Mouse (Mus musculus): ENCODE results near the gene Xkr7.

The Xkr7 gene

GRCm38 (mm10) chr2:153031126-153032082 is at the start of gene Xkr7:
TSS of gene Xkr7 (plus strand) at chr2:153031852.
- DNase-seq: no peak

DNA sequence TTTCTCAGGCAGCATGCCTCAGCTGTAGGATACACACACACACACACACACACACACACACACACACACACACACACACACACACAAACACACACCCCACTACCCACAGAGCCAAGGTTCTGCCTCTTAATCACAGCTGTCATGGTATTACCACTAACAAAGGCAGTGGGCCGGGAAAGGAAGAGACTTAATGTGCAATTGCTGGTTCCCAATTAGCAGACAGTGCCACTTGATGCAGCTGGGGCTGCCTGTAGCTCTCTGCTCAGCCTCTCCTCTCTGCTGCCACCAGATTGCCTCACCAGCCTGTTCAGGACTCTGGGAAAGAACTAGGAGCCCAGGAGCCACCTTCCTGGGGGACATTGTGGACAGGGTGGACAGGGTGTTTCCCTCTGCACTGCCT is 46.1 kb upstream of the Xkr7 start:
- no peak for DNase-seq

- no peak for DNase-seq
These were observed 40.1 kb upstream of the Xkr7 start for GRCm38 (mm10) chr2:152991529-152991928.

DNA sequence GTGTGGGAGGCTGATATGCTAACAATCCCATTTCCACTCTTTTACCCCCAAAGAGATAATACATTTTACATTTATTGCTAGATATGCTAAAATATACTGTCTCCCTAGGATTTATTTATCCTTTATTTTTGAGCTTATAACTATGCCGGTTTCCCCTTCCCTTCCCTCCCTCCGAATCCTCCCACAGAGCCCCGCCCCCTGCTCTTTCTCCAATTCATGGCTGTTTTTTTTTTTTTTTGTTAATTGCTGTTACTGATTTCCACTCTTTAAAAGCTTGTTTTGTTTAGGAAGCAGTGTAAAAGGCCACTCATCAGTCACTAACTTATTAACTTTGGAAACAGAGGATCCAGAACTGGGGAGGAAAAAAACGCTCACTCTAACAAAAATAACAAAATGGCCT is 34.6 kb upstream of the Xkr7 start:
- DNase-seq: no peak

- peak; percentile 21 for DNase-seq
These were observed 29.0 kb upstream of the Xkr7 start for GRCm38 (mm10) chr2:153002492-153003248.

DNA sequence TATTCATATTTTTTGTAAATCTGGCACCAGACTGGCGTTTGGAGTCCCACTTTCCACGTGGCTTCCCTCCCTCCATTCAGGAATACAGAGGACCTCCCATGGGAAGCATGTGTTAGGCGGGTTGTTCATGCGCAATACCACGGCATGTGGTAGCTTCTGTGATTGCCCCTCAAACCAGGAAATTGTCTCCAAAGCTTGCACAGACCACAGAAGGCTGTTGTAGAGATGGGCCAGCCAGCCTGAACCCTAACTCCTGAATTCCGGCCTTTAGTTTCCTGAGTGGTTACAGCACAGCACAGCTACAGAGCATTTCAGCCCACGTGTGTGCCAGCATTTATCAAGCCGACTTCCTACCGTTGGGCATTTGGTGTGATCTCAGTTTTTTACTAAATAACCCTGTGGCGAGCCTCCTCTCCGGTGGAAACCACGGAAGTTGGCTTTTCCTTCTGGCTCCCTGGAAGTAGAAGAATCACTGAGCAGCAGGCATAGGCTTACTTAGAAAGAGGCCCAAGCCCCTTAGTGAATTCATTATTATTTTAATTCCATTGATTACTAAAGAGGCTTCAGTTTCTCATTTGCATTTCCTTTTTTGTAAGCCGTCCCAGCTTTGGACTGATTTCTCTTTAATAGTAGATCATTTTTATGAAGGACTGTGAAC is 27.8 kb upstream of the Xkr7 start:
- no peak for DNase-seq

- DNase-seq: no peak
These were observed 25.7 kb upstream of the Xkr7 start for GRCm38 (mm10) chr2:153005981-153006380.

DNA sequence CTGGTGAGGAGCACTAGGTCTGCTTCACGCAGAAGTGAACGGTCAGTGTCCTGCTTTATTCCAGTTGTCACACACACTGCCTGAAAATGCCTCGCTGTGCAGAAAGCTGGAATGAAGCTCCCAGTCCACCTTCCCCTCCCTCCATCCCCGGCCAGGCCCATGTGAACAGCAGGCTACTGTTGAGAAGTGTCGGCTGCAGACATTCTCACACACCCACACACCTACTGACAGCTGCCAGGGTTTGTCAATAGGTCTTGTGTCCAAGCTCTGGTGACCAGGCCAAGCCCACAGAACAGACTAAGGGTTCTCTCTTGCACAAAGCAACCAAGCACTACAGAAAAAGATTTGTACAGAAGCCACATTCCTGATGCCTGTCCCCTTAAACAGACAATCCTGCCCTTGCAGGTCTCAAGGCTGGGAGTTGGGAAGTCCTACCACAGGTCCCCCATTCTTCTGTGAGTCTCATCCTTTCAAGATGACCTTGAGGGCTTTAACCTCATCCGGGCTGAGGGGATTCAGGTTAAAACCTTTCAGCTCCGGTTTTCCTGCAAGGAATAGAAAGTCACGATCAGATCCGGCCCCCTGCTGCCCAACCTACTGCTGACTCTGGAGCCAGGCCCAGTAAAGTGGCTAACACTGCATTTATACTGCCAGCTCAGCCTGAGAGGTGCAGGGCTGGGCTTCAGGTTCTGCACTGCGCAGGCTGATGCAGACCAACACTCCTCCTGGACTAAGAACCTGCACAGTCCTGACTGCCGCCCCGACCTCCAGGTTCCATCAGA is 22.3 kb upstream of the Xkr7 start:
- DNase-seq: no peak

- DNase-seq: no peak
These were observed 17.7 kb upstream of the Xkr7 start for GRCm38 (mm10) chr2:153013724-153014515.

- DNase-seq: peak; percentile 95
These were observed 16.7 kb upstream of the Xkr7 start, which contains the start of gene Pdrg1 for GRCm38 (mm10) chr2:153014758-153015593. TSS of gene Pdrg1 (minus strand) at chr2:153015427.

DNA sequence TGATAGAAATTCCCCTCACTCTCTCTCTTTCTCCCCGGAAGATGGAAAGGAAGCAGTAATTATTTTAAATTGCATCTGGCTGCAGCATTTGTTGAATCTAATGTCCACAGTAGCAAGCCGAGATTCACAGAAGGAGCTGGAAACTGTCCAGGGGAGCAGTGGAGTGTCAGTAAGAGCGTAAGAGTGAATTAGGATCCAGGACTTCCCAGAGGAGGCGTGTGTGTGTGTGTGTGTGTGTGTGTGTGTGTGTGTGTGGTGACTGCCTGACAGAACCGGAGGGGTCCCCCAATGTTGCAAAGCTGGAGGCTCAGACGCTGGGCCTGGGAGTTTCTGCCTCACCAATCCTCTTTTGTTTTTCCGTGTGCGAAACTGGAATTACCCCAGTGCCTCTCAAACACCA is 15.8 kb upstream of the Xkr7 start:
- no peak for DNase-seq

- no peak for DNase-seq
These were observed 14.9 kb upstream of the Xkr7 start for GRCm38 (mm10) chr2:153016786-153017185.

DNA sequence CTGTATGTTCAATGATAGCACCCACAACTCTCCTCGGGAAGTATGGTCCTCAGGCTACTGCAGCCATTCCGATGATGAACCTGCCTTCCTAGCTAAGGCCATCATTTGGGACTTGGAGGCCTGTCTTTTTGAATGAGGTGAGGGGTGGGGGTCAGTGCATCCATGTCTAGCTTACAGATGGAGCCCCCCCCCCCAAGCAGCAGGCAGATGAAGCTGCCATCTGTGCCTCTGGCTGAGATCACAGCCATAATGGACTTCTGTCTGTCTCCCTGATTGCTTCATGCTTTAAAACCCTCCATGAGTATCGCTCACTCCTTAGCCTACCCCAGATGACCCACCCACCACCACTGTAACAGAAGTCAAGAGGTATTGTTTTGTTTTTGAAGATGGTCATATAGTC is 12.3 kb upstream of the Xkr7 start:
- no peak for DNase-seq

- DNase-seq: no peak
These were observed 10.5 kb upstream of the Xkr7 start for GRCm38 (mm10) chr2:153021163-153021562.

DNA sequence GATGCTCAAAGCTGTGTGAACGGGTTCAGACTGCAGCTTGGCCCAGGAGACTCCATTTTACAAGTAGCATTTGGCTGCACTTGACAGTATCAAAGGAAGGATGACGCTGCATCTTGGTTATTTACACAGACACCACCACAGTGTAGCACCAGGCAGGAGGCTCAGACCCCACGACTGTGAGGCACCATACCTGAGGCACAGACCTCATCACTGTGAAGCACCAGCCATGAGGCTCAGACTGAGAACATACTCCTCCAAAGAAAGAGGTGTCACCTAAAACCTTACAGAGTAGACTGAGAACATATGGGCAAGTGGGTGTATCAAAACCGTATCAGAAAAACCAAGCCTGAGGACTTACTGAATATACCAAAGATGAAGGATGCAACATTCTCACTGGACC is 8.8 kb upstream of the Xkr7 start:
- no peak for DNase-seq

DNA sequence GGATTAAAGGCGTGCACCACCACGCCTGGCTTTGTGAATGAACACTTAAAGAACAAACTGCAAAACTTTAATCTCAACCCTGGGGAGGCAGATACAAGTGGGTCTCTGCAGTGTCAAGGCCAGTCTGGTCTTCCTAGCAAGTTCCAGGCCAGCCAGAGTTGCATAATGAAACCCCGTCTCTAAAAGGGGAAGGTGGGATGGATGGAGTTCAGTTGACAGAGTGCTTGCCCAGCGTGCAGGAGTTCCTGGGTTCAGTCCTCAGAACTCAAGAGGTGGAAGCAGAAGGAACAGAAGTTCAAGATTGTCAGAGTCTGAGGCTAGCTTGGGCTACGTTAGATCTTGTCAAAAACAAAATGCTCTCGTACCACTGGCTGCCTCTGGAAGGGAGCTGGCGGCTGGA is 5.6 kb upstream of the Xkr7 start:
- DNase-seq: no peak

DNA sequence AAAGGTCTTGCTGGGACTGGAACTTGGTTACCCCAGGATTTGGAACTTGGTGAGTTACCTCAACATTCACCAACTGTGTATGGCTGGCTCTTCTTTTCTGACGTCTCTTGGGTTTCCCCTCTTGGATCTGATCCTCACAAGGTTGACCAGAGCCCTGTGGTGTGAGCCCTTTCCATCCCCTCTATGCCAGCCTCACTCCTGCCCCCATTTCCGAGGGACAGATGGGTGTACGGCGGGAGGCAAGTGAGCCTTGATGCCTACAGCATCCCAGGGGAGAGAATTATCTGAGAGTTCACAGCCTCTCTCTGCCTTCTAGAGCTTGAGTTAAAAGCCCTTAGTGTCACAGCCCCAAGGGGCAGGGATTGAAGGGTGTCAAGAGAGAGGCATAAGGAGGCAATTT is 4.2 kb upstream of the Xkr7 start:
- DNase-seq: no peak

DNA sequence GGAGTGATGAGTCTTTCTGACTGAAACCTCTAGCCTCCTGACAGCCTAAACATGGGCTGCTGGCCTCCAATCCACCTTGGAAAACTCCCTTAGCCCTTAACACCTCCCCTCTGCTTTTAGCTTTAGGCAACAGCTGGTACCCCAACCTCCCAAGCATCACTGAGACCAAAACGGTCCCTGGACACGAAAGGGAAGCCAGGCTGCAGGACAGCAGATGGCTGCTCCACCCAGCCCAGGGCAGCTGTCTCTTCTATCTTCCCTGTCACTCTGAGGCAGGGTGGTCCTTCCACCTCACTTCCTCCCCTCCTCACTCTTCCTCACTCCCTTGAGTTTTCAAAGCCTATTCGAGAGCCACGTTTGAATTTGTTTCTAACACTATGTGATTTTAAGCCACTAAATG is 1.2 kb upstream of the Xkr7 start:
- no peak for DNase-seq

- peak; percentile 91 for DNase-seq
These were observed 611 bp downstream of the Xkr7 start for GRCm38 (mm10) chr2:153032083-153032842.

DNA sequence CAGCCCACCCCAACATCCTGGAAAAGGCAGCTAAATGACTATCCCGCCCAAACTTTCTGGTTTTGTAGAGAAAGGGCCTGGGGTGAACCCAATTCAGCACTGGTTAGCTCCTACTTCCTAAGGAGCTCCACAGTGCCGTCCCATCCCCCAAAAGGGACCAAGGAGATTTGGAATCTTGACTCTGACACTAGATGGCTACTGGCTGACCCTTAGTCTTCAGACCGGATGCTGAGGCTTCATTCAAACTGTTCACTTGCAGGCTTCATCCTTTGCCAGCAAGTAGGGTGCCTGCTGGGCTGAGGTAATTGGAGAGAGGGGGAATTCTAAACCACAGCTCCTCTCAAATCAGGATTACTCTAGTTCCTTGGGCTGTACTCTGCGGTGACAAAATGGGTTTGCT is 1.3 kb downstream of the Xkr7 start:
- DNase-seq: no peak
